Mouse (Mus musculus) heart, embryonic 16.5 days (tissue): ENCODE measurements at regions not wholly inside any gene's neighbourhood (a gene's known extent, or its start where the extent isn't known, plus 50 kb on each side); places are given as distances from the start of the nearest gene placed in this dataset.

ENCODE experiments used
- ATAC-seq: fragments of 200-750 bp; cut with Nextera tagmentation; replicated peaks from 2 replicates; pipeline ENCODE4 v1.8.0; 2017; ENCODE audit warnings: moderate number of reproducible peaks; ENCODE audit not compliant: insufficient read depth, low FRiP score; ENCODE audit errors: extremely low read depth
- H3K27ac ChIP-seq: fragments of 300-500 bp; sonication (generic); 2 replicates; pipeline ENCODE4 v1.5.1; 2014; ENCODE audit warnings: mild to moderate bottlenecking, low read length, control low read depth, moderate library complexity
- H3K27me3 ChIP-seq: fragments of 300-500 bp; sonication (generic); 2 replicates; pipeline ENCODE4 v1.6.1; 2014; ENCODE audit warnings: low read length, mixed read lengths; ENCODE audit not compliant: control insufficient read depth, insufficient read depth
- H3K36me3 ChIP-seq: fragments of 300-500 bp; sonication (generic); 2 replicates; pipeline ENCODE4 v1.6.1; 2014; ENCODE audit not compliant: control insufficient read depth, insufficient read depth
- H3K4me1 ChIP-seq: fragments of 300-500 bp; sonication (generic); 2 replicates; pipeline ENCODE4 v1.6.1; 2014; ENCODE audit warnings: low read length, mixed read lengths; ENCODE audit not compliant: control insufficient read depth, insufficient read depth
- H3K4me2 ChIP-seq: fragments of 300-500 bp; sonication (generic); 2 replicates; pipeline ENCODE4 v1.6.1; 2014; ENCODE audit warnings: low read depth, mild to moderate bottlenecking, control low read depth, low read length
- H3K4me3 ChIP-seq: fragments of 300-500 bp; sonication (generic); 2 replicates; pipeline ENCODE4 v1.5.1; 2014; ENCODE audit warnings: mild to moderate bottlenecking, control low read depth, low read length
- H3K9ac ChIP-seq: fragments of 300-500 bp; sonication (generic); 2 replicates; pipeline ENCODE4 v1.6.1; 2014; ENCODE audit warnings: low read length, control low read depth
- H3K9me3 ChIP-seq: fragments of 300-500 bp; sonication (generic); replicated peaks from 2 replicates; pipeline ENCODE4 v1.6.1; 2016; ENCODE audit warnings: low read length; ENCODE audit not compliant: control insufficient read depth
- WGBS: fragments of 180-500 bp; shearing (Covaris S2); extraction: QIAGEN DNeasy Blood & Tissue Kit; methylation state at CpG from one replicate; pipeline ENCODE4 v1.1.7; 2014; 5-methylcytosine and 5-hydroxymethylcytosine counted together

GRCm38 (mm10) chr11:45058658-45059057 lies 441.5 kb downstream of the Ebf1 start:
- H3K27me3 ChIP-seq: no peaks in the 10 kb centered on the region
- H3K4me2 ChIP-seq: no peak overlapping the region
- no peak for ATAC-seq
- H3K4me1 ChIP-seq: no peaks in the 10 kb centered on the region
- no peaks in the 10 kb centered on the region for H3K36me3 ChIP-seq
- H3K9ac ChIP-seq: no peak overlapping the region
- no peaks in the 10 kb centered on the region for H3K9me3 ChIP-seq
- H3K27ac ChIP-seq: no peak overlapping the region
- no peak overlapping the region for H3K4me3 ChIP-seq
- 50% methylated on average over 1 of the region's 1 CpGs for WGBS

DNA sequence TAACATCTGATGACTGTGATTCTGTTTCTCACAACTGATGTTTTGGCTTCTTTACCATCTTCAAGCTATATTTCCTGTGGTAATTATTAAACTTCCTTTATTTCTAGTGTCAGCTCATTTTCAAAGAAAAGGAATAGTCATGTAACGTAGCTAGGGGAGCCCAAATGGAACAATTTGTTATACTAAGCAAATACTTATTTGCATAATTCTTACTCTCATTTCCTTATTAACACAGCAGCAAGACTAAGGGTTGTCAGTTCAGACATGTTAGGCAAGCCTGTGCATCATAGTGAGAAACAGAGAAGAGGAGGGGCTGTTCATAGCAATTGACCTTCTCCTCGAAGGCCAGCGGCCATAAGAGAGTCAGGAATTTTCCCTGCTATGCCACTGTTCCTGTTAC lies 449.5 kb downstream of the Ebf1 start:
- no peaks in the 10 kb centered on the region for H3K9me3 ChIP-seq
- H3K36me3 ChIP-seq: no peaks in the 10 kb centered on the region
- no peak for ATAC-seq
- H3K4me2 ChIP-seq: no peak overlapping the region
- no peak overlapping the region for H3K9ac ChIP-seq
- H3K27me3 ChIP-seq: no peaks in the 10 kb centered on the region
- H3K4me3 ChIP-seq: no peak overlapping the region
- H3K4me1 ChIP-seq: no peaks in the 10 kb centered on the region
- WGBS: 78% methylated on average over 3 of the region's 3 CpGs
- no peak overlapping the region for H3K27ac ChIP-seq

- Histone ChIP-seq H3K9me3 (no peaks in the 10 kb centered on the region), H3K36me3 (no peaks in the 10 kb centered on the region), H3K4me1 (no peaks in the 10 kb centered on the region), H3K27ac (no peak overlapping the region), H3K9ac (no peak overlapping the region), H3K4me3 (no peak overlapping the region), H3K27me3 (no peaks in the 10 kb centered on the region), H3K4me2 (no peak overlapping the region)
- 60% methylated on average over 1 of the region's 1 CpGs for WGBS
- no peak for ATAC-seq
Measured at GRCm38 (mm10) chr11:45070280-45070679, 453.2 kb downstream of the Ebf1 start.

- Histone ChIP-seq H3K27ac (no peak overlapping the region), H3K27me3 (no peaks in the 10 kb centered on the region), H3K4me3 (no peak overlapping the region), H3K4me1 (no peaks in the 10 kb centered on the region), H3K9me3 (no peaks in the 10 kb centered on the region), H3K4me2 (no peak overlapping the region), H3K9ac (no peak overlapping the region), H3K36me3 (no peaks in the 10 kb centered on the region)
- WGBS: 86% methylated on average over 2 of the region's 2 CpGs
- ATAC-seq: no peak
Measured at GRCm38 (mm10) chr11:45071195-45071594, 454.1 kb downstream of the Ebf1 start.

- WGBS: 69% methylated on average over 4 of the region's 4 CpGs
- Histone ChIP-seq H3K4me2 (no peak overlapping the region), H3K27me3 (no peaks in the 10 kb centered on the region), H3K4me3 (no peak overlapping the region), H3K9me3 (no peaks in the 10 kb centered on the region), H3K4me1 (no peaks in the 10 kb centered on the region), H3K36me3 (no peaks in the 10 kb centered on the region), H3K27ac (no peak overlapping the region), H3K9ac (no peak overlapping the region)
- ATAC-seq: no peak
Measured at GRCm38 (mm10) chr11:45084506-45085037, 467.5 kb downstream of the Ebf1 start.

DNA sequence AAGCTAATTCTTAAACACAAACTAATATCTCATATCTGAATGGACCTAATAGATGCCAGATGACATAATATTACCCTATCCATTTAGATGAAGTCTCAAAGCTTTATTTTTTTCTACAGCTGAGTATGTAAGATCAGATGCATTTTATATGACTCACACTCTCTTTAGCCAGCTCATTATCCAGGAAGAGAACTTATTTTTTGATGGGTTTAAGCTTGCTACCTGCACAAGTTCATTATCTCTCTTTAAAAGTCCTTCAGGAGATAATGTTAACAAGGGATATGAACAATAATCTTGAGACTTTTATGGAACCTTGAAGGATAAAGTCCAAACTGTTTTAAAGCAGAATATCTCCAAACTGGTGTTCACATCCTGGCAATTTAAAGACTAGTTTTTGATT lies 468.0 kb downstream of the Ebf1 start:
- H3K27ac ChIP-seq: no peak overlapping the region
- ATAC-seq: no peak
- H3K4me2 ChIP-seq: no peak overlapping the region
- no peaks in the 10 kb centered on the region for H3K27me3 ChIP-seq
- H3K9ac ChIP-seq: no peak overlapping the region
- H3K36me3 ChIP-seq: no peaks in the 10 kb centered on the region
- H3K9me3 ChIP-seq: no peaks in the 10 kb centered on the region
- no peaks in the 10 kb centered on the region for H3K4me1 ChIP-seq
- H3K4me3 ChIP-seq: no peak overlapping the region

GRCm38 (mm10) chr11:45087186-45087915 lies 470.2 kb downstream of the Ebf1 start:
- H3K4me3 ChIP-seq: no peak overlapping the region
- H3K4me2 ChIP-seq: no peak overlapping the region
- H3K27ac ChIP-seq: no peak overlapping the region
- no peaks in the 10 kb centered on the region for H3K9me3 ChIP-seq
- ATAC-seq: no peak
- H3K36me3 ChIP-seq: no peaks in the 10 kb centered on the region
- 60% methylated on average over 5 of the region's 5 CpGs for WGBS
- H3K9ac ChIP-seq: no peak overlapping the region
- no peaks in the 10 kb centered on the region for H3K27me3 ChIP-seq
- no peaks in the 10 kb centered on the region for H3K4me1 ChIP-seq

- Histone ChIP-seq H3K4me3 (no peak overlapping the region), H3K4me1 (no peaks in the 10 kb centered on the region), H3K27ac (no peak overlapping the region), H3K4me2 (no peak overlapping the region), H3K9me3 (no peaks in the 10 kb centered on the region), H3K9ac (no peak overlapping the region), H3K27me3 (no peaks in the 10 kb centered on the region), H3K36me3 (no peaks in the 10 kb centered on the region)
- no peak for ATAC-seq
- WGBS: 86% methylated on average over 1 of the region's 1 CpGs
Measured at GRCm38 (mm10) chr11:45088286-45088685, 471.2 kb downstream of the Ebf1 start.

DNA sequence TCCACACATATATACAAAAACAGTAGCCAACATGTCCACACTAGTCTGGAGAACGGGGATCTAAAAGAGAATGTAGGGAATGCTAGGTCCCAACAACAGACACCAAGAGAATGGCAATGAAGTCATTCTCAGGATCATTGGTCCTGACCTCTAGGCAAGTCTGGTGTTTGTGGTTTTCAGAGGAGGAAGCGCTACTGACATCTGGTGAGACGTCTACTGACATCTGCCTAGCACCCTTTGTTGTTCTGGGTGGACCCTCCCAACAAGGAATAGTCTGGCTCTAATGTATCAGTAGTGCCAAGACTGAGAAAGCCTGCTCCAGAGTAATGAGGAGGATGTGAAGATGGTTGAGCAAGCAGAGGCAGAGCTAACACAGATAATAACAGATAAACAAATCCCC lies 472.4 kb downstream of the Ebf1 start:
- Histone ChIP-seq H3K4me1 (no peaks in the 10 kb centered on the region), H3K4me2 (no peak overlapping the region), H3K9me3 (no peaks in the 10 kb centered on the region), H3K4me3 (no peak overlapping the region), H3K27ac (no peak overlapping the region), H3K9ac (no peak overlapping the region), H3K36me3 (no peaks in the 10 kb centered on the region), H3K27me3 (no peaks in the 10 kb centered on the region)
- no peak for ATAC-seq
- 64% methylated on average over 3 of the region's 3 CpGs for WGBS
